Mouse (Mus musculus): ENCODE data around the gene Tsc2.

DNA sequence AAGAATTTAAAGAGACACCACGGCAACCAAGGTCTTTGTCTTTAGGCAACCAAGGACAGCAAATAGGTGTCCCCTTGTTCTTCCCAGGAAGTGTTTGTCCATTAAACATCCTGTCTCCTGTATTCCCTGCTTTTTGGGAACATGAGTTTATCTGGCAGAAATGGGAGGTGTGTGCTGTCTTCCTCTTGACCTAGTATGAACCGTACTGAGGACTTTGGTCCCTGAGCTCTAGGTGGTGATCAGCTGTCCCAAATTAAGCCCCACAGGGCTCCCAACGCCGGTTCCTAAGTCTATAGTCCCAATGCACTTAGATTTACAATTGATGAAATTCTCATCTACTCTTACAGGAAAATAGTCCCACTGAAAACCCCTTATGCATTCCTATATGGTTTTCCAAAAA lies 18.3 kb upstream of the Tsc2 start:
- no peak for TF ChIP-seq POLR2A (IDR thresholded peaks at IDR 0.05; ENCODE audit: insufficient read depth, low read depth, low read length)
- TF ChIP-seq CTCF (IDR thresholded peaks at IDR 0.05): no peak
